Mouse (Mus musculus): Measurements from ENCODE around the gene Sorbs1. TPM values are rescaled to one million over a fixed set of nuclear protein-coding genes. Genes with fewer than 3 reads are reported as not detected.

Gene Sorbs1
- polyA plus RNA-seq, 1 experiment from 2014 or later: 79.4 TPM

- 0 out of 2 replicates have a peak, but pooled peaks cover 2% of the 10 kb centered on the region for H3K27me3 ChIP-seq
- peaks cover 24% of the 10 kb centered on the region for H3K36me3 ChIP-seq
- no peak overlapping the region for H3K9ac ChIP-seq (replicated peaks)
- H3K4me3 ChIP-seq: no peak overlapping the region
- H3K27ac ChIP-seq (replicated peaks): no peak overlapping the region
- 87% methylated on average over 5 of the region's 5 CpGs for WGBS
- H3K9me3 ChIP-seq: peaks cover 3% of the 10 kb centered on the region; the same call in 1 of the 2 replicates
- H3K4me1 ChIP-seq: peaks cover 4% of the 10 kb centered on the region; the same call in 1 of the 2 replicates
- H3K4me2 ChIP-seq (replicated peaks): no peak overlapping the region
- ATAC-seq (ENCODE audit: low FRiP score, low read depth): no peak
Observed at GRCm38 (mm10) chr19:40359712-40360394, 153.7 kb downstream of the Sorbs1 start.

GRCm38 (mm10) chr19:40356536-40357522, 156.8 kb downstream of the Sorbs1 start:
- H3K9ac ChIP-seq (replicated peaks): no peak overlapping the region
- no peaks in the 10 kb centered on the region for H3K36me3 ChIP-seq
- no peak overlapping the region for H3K27ac ChIP-seq (replicated peaks)
- no peak overlapping the region for H3K4me3 ChIP-seq
- no peak for ATAC-seq (ENCODE audit: low FRiP score, low read depth)
- H3K27me3 ChIP-seq: 0 out of 2 replicates have a peak, but pooled peaks cover 2% of the 10 kb centered on the region
- no peaks in the 10 kb centered on the region for H3K9me3 ChIP-seq
- no peak overlapping the region for H3K4me2 ChIP-seq (replicated peaks)
- H3K4me1 ChIP-seq: 0 out of 2 replicates have a peak, but pooled peaks cover 3% of the 10 kb centered on the region
- 88% methylated on average over 15 of the region's 15 CpGs for WGBS

- no peak for ATAC-seq (ENCODE audit: low FRiP score, low read depth)
- no peaks in the 10 kb centered on the region for H3K36me3 ChIP-seq
- WGBS: 91% methylated on average over 3 of the region's 3 CpGs
Observed at GRCm38 (mm10) chr19:40355075-40355474, 158.5 kb downstream of the Sorbs1 start.

GRCm38 (mm10) chr19:40352006-40352405, 161.6 kb downstream of the Sorbs1 start:
- 86% methylated on average over 14 of the region's 14 CpGs for WGBS
- ATAC-seq (ENCODE audit: low FRiP score, low read depth): no peak
- no peak overlapping the region for H3K27ac ChIP-seq (replicated peaks)
- no peak overlapping the region for H3K4me3 ChIP-seq
- no peaks in the 10 kb centered on the region for H3K9me3 ChIP-seq
- no peaks in the 10 kb centered on the region for H3K27me3 ChIP-seq
- H3K36me3 ChIP-seq: no peaks in the 10 kb centered on the region
- no peak overlapping the region for H3K9ac ChIP-seq (replicated peaks)
- peaks cover 31% of the 10 kb centered on the region for H3K4me1 ChIP-seq
- H3K4me2 ChIP-seq (replicated peaks): no peak overlapping the region

More at GRCm38 (mm10) chr19:40355075-40355474, 158.5 kb downstream of the Sorbs1 start:
- H3K9me3 ChIP-seq: no peaks in the 10 kb centered on the region
- no peak overlapping the region for H3K4me3 ChIP-seq
- H3K4me1 ChIP-seq: peaks cover 8% of the 10 kb centered on the region
- no peak overlapping the region for H3K9ac ChIP-seq (replicated peaks)
- no peak overlapping the region for H3K4me2 ChIP-seq (replicated peaks)
- no peak overlapping the region for H3K27ac ChIP-seq (replicated peaks)
- no peaks in the 10 kb centered on the region for H3K27me3 ChIP-seq

GRCm38 (mm10) chr19:40350835-40351234, 162.7 kb downstream of the Sorbs1 start:
- Histone ChIP-seq H3K36me3 (no peaks in the 10 kb centered on the region), H3K4me3 (no peak overlapping the region), H3K9me3 (no peaks in the 10 kb centered on the region), H3K4me1 (peaks cover 31% of the 10 kb centered on the region), H3K9ac (replicated peaks) (no peak overlapping the region), H3K27me3 (no peaks in the 10 kb centered on the region), H3K27ac (replicated peaks) (no peak overlapping the region), H3K4me2 (replicated peaks) (no peak overlapping the region)
- 90% methylated on average over 4 of the region's 4 CpGs for WGBS
- no peak for ATAC-seq (ENCODE audit: low FRiP score, low read depth)

- peak overlapping the region; percentile 67 for H3K27ac ChIP-seq (replicated peaks)
- no peaks in the 10 kb centered on the region for H3K36me3 ChIP-seq
- H3K9ac ChIP-seq (replicated peaks): peak overlapping the region; percentile 28; the same call in 1 of the 2 replicates
- no peaks in the 10 kb centered on the region for H3K9me3 ChIP-seq
- peak overlapping the region; percentile 47 for H3K4me2 ChIP-seq (replicated peaks)
- peak; percentile 61 for ATAC-seq (ENCODE audit: low FRiP score, low read depth)
- no peaks in the 10 kb centered on the region for H3K27me3 ChIP-seq
- peak overlapping the region; percentile 18 for H3K4me3 ChIP-seq
- WGBS: 22% methylated on average over 16 of the region's 16 CpGs
- H3K4me1 ChIP-seq: peaks cover 31% of the 10 kb centered on the region
Observed at GRCm38 (mm10) chr19:40349713-40350671, 163.6 kb downstream of the Sorbs1 start.

- no peaks in the 10 kb centered on the region for H3K27me3 ChIP-seq
- H3K4me2 ChIP-seq (replicated peaks): no peak overlapping the region; the same call in 1 of the 2 replicates
- WGBS: 59% methylated on average over 3 of the region's 3 CpGs
- no peaks in the 10 kb centered on the region for H3K9me3 ChIP-seq
- peak overlapping the region; percentile 68 for H3K27ac ChIP-seq (replicated peaks)
- peaks cover 31% of the 10 kb centered on the region for H3K4me1 ChIP-seq
- no peak for ATAC-seq (ENCODE audit: low FRiP score, low read depth)
- H3K36me3 ChIP-seq: no peaks in the 10 kb centered on the region
- H3K4me3 ChIP-seq: no peak overlapping the region
- H3K9ac ChIP-seq (replicated peaks): no peak overlapping the region
Observed at GRCm38 (mm10) chr19:40349281-40349680, 164.3 kb downstream of the Sorbs1 start.

- Histone ChIP-seq H3K9me3 (no peaks in the 10 kb centered on the region), H3K4me3 (no peak overlapping the region), H3K27ac (replicated peaks) (peak overlapping the region; percentile 68), H3K4me2 (replicated peaks) (no peak overlapping the region), H3K36me3 (no peaks in the 10 kb centered on the region), H3K4me1 (peaks cover 31% of the 10 kb centered on the region), H3K9ac (replicated peaks) (no peak overlapping the region), H3K27me3 (no peaks in the 10 kb centered on the region)
- WGBS: 45% methylated on average over 2 of the region's 2 CpGs
- ATAC-seq (ENCODE audit: low FRiP score, low read depth): no peak
Observed at GRCm38 (mm10) chr19:40348652-40349051, 164.9 kb downstream of the Sorbs1 start.

- H3K27me3 ChIP-seq: no peaks in the 10 kb centered on the region
- no peaks in the 10 kb centered on the region for H3K9me3 ChIP-seq
- no peak overlapping the region for H3K4me2 ChIP-seq (replicated peaks)
- no peaks in the 10 kb centered on the region for H3K36me3 ChIP-seq
- WGBS: 46% methylated on average over 7 of the region's 7 CpGs
- peak overlapping the region; percentile 68 for H3K27ac ChIP-seq (replicated peaks)
- H3K4me3 ChIP-seq: no peak overlapping the region
- ATAC-seq (ENCODE audit: low FRiP score, low read depth): peak; percentile 73
- H3K4me1 ChIP-seq: peaks cover 31% of the 10 kb centered on the region
- H3K9ac ChIP-seq (replicated peaks): no peak overlapping the region
Observed at GRCm38 (mm10) chr19:40348175-40348574, 165.4 kb downstream of the Sorbs1 start.

- 92% methylated on average over 3 of the region's 3 CpGs for WGBS
- H3K27me3 ChIP-seq: no peaks in the 10 kb centered on the region
- H3K9ac ChIP-seq (replicated peaks): no peak overlapping the region
- ATAC-seq (ENCODE audit: low FRiP score, low read depth): no peak
- no peak overlapping the region for H3K4me3 ChIP-seq
- no peaks in the 10 kb centered on the region for H3K9me3 ChIP-seq
- H3K27ac ChIP-seq (replicated peaks): no peak overlapping the region
- no peak overlapping the region for H3K4me2 ChIP-seq (replicated peaks)
- H3K4me1 ChIP-seq: peaks cover 31% of the 10 kb centered on the region
- no peaks in the 10 kb centered on the region for H3K36me3 ChIP-seq
Observed at GRCm38 (mm10) chr19:40346908-40347307, 166.7 kb downstream of the Sorbs1 start.

GRCm38 (mm10) chr19:40346232-40346844, 167.2 kb downstream of the Sorbs1 start:
- H3K4me2 ChIP-seq (replicated peaks): no peak overlapping the region
- H3K4me1 ChIP-seq: peaks cover 31% of the 10 kb centered on the region
- H3K9me3 ChIP-seq: no peaks in the 10 kb centered on the region
- no peak overlapping the region for H3K4me3 ChIP-seq
- ATAC-seq (ENCODE audit: low FRiP score, low read depth): no peak
- H3K27ac ChIP-seq (replicated peaks): no peak overlapping the region
- 45% methylated on average over 5 of the region's 5 CpGs for WGBS
- H3K36me3 ChIP-seq: no peaks in the 10 kb centered on the region
- H3K9ac ChIP-seq (replicated peaks): no peak overlapping the region
- no peaks in the 10 kb centered on the region for H3K27me3 ChIP-seq
